In genomic region chr10:30778240-30778639, GRCm38 (mm10) we compare ENCODE assay signal across 9 mouse cellular contexts. TPM values are rescaled to one million over a fixed set of nuclear protein-coding genes. Genes with fewer than 3 reads are reported as not detected.
A peak's percentile ranks its signal among the peaks of the same experiment; 100 is the strongest.
DNase-seq lines count a peak whose midpoint lies in the region; ATAC-seq and TF ChIP-seq lines count a peak whose summit lies in the region.
"Had no signal": no experiment of that assay in that cellular context is flagged by ENCODE, and none has a peak within 500 bp of the region (broad histone marks: within the 10 kb centered on the region; RNA-seq: fewer than 3 reads in every experiment).

No protein-coding gene starts in this region.

- H3K9ac ChIP-seq in midbrain, postnatal 0 days (replicated peaks; ENCODE audit: low read length, poor library complexity, severe bottlenecking): no peak overlapping the region
- H3K9ac ChIP-seq in midbrain, embryonic 13.5 days (replicated peaks): no peak overlapping the region

- no peaks in the 10 kb centered on the region for H3K36me3 ChIP-seq in midbrain, postnatal 0 days (ENCODE audit: insufficient read depth, low read length)
- 0 out of 2 replicates have a peak, but pooled peaks cover 3% of the 10 kb centered on the region for H3K36me3 ChIP-seq in midbrain, embryonic 13.5 days
- H3K36me3 ChIP-seq in forebrain, embryonic 10.5 days (replicated peaks): peaks cover 3% of the 10 kb centered on the region; the same call in 1 of the 2 replicates

- H3K4me1 ChIP-seq in midbrain, postnatal 0 days (ENCODE audit: insufficient read depth, low read length): no peaks in the 10 kb centered on the region; the same call in 1 of the 2 replicates
- H3K4me1 ChIP-seq in midbrain, embryonic 13.5 days (replicated peaks): peaks cover 3% of the 10 kb centered on the region; the same call in 1 of the 2 replicates
- H3K4me1 ChIP-seq in forebrain, embryonic 10.5 days: 0 out of 2 replicates have a peak, but pooled peaks cover 3% of the 10 kb centered on the region

- H3K4me2 ChIP-seq in midbrain, postnatal 0 days (ENCODE audit: low read depth, low read length, poor library complexity, severe bottlenecking): no peak overlapping the region
- H3K4me2 ChIP-seq in midbrain, embryonic 13.5 days (replicated peaks): no peak overlapping the region

- peak; percentile 10; the same call in 1 of the 2 replicates for ATAC-seq in midbrain, postnatal 0 days (ENCODE audit: low FRiP score)
- no peak for ATAC-seq in midbrain, embryonic 13.5 days

- no peak for TF ChIP-seq CTCF in midbrain, postnatal 0 days (IDR thresholded peaks at IDR 0.05)

- peak; percentile 15 for DNase-seq in midbrain, postnatal 0 days (ENCODE audit: low spot score)
- DNase-seq in cerebellum, adult 11-12 months: peak; percentile 94
- peak; percentile 35 to 50 for DNase-seq in heart, adult 9 months (ENCODE audit: low spot score in 2 of 2)
- DNase-seq in skeletal muscle tissue, adult 2 months (ENCODE audit: low read depth, low spot score): peak; percentile 51
- no peak for DNase-seq in thymus, postnatal 14 days
- DNase-seq in forebrain, embryonic 10.5 days (ENCODE audit: extremely low spot score, low spot score): no peak
- DNase-seq in kidney, postnatal 36 days: no peak
- DNase-seq: layer of hippocampus, postnatal 36 days had no signal

- H3K27me3 ChIP-seq in midbrain, postnatal 0 days (ENCODE audit: insufficient read depth, low read length): no peaks in the 10 kb centered on the region
- no peaks in the 10 kb centered on the region for H3K27me3 ChIP-seq in midbrain, embryonic 13.5 days
- no peaks in the 10 kb centered on the region for H3K27me3 ChIP-seq in forebrain, embryonic 10.5 days (ENCODE audit: poor library complexity, severe bottlenecking)

- no peak overlapping the region for H3K27ac ChIP-seq in midbrain, postnatal 0 days (ENCODE audit: low read depth, low read length)
- no peak overlapping the region for H3K27ac ChIP-seq in midbrain, embryonic 13.5 days
- no peak overlapping the region for H3K27ac ChIP-seq in forebrain, embryonic 10.5 days

- WGBS in midbrain, postnatal 0 days: 86% methylated on average over 3 of the region's 3 CpGs
- WGBS in midbrain, embryonic 13.5 days: 87% methylated on average over 3 of the region's 3 CpGs
- WGBS in forebrain, embryonic 10.5 days: 86% methylated on average over 3 of the region's 3 CpGs

- H3K4me3 ChIP-seq in midbrain, postnatal 0 days (ENCODE audit: low read depth, low read length): no peak overlapping the region
- no peak overlapping the region for H3K4me3 ChIP-seq in midbrain, embryonic 13.5 days (replicated peaks)
- H3K4me3 ChIP-seq in forebrain, embryonic 10.5 days: no peak overlapping the region

- no peaks in the 10 kb centered on the region for H3K9me3 ChIP-seq in midbrain, postnatal 0 days (ENCODE audit: low read length)
- H3K9me3 ChIP-seq in midbrain, embryonic 13.5 days: no peaks in the 10 kb centered on the region; the same call in 1 of the 2 replicates
- no peaks in the 10 kb centered on the region for H3K9me3 ChIP-seq in forebrain, embryonic 10.5 days

RNA-seq across cellular contexts. Expression of gene Ncoa7, which starts 24.9 kb away (rescaled TPM):
- 22.9 and 28.3 TPM in 2 replicates for total RNA-seq in midbrain, postnatal 0 days (2014; rRNA removed)
- polyA plus RNA-seq in midbrain, postnatal 0 days (2015; fragmentation: Nextera tagmentation; extraction: Ambion mirVana): 21.7 and 25.8 TPM in 2 replicates
- polyA plus RNA-seq in midbrain, embryonic 13.5 days (2015; fragmentation: Nextera tagmentation; extraction: Ambion mirVana): 11.3 and 11.9 TPM in 2 replicates
- polyA plus RNA-seq in forebrain, embryonic 10.5 days (2016; fragmentation: Nextera tagmentation; extraction: Ambion mirVana): 5.7 and 6.9 TPM in 2 replicates

Comparison
In these comparisons a context has a peak if more than half of its experiments do, and no peak if none do; other contexts are left out.
1. DNase-seq: peak in midbrain, postnatal 0 days (single experiment), cerebellum, adult 11-12 months (single experiment), heart, adult 9 months (2 of 2) and skeletal muscle tissue, adult 2 months (single experiment); none in thymus, postnatal 14 days (single experiment), forebrain, embryonic 10.5 days (single experiment) and kidney, postnatal 36 days (0 of 2).